Mouse (Mus musculus) kidney, postnatal 0 days (tissue): ENCODE results near the gene Sox5. TPM values are rescaled to one million over a fixed set of nuclear protein-coding genes. Genes with fewer than 3 reads are reported as not detected.
"Not testable (repeated sequence)": the region's sequence is repeated elsewhere in the genome, so short reads cannot be mapped to it uniquely, and the experiment has no call there.

Source experiments
- ATAC-seq: fragments of 200-750 bp; cut with Nextera tagmentation; replicated peaks from 2 replicates; pipeline ENCODE4 v1.8.0; 2017; ENCODE audit warnings: low read depth, moderate number of reproducible peaks, moderate TSS enrichment, moderate library complexity; ENCODE audit not compliant: low FRiP score
- DNase-seq: peaks from one replicate; pipeline ENCODE4 v3.0.0-alpha.2; 2016; ENCODE audit warnings: low spot score
- H3K27ac ChIP-seq: fragments of 300-500 bp; sonication (generic); 2 replicates; pipeline ENCODE4 v1.5.1; 2014; ENCODE audit warnings: mild to moderate bottlenecking
- H3K27me3 ChIP-seq: fragments of 300-500 bp; sonication (generic); 2 replicates; pipeline ENCODE4 v1.6.1; 2014; ENCODE audit warnings: low read length, mixed read lengths; ENCODE audit not compliant: insufficient read depth
- H3K36me3 ChIP-seq: fragments of 300-500 bp; sonication (generic); 2 replicates; pipeline ENCODE4 v1.6.1; 2014; ENCODE audit warnings: low read length, mixed read lengths; ENCODE audit not compliant: insufficient read depth
- H3K4me1 ChIP-seq: fragments of 300-500 bp; sonication (generic); replicated peaks from 2 replicates; pipeline ENCODE4 v1.6.1; 2014; ENCODE audit warnings: antibody characterized with exemption, low read length, mixed read lengths; ENCODE audit not compliant: insufficient read depth
- H3K4me2 ChIP-seq: fragments of 300-500 bp; sonication (generic); 2 replicates; pipeline ENCODE4 v1.6.1; 2014; ENCODE audit warnings: mild to moderate bottlenecking, low read length, moderate library complexity, mixed read lengths
- H3K4me3 ChIP-seq: fragments of 300-500 bp; sonication (generic); replicated peaks from 2 replicates; pipeline ENCODE4 v1.5.1; 2014; ENCODE audit warnings: low read depth, low read length
- H3K9ac ChIP-seq: fragments of 300-500 bp; sonication (generic); 2 replicates; pipeline ENCODE4 v1.6.1; 2014; ENCODE audit warnings: low read depth, low read length
- H3K9me3 ChIP-seq: fragments of 300-500 bp; sonication (generic); replicated peaks from 2 replicates; pipeline ENCODE4 v1.6.1; 2016; ENCODE audit warnings: low read length, inconsistent platforms, mixed read lengths
- CTCF ChIP-seq: IDR thresholded peaks from 2 replicates; pipeline ENCODE4 v1.5.1; 2016; ENCODE audit warnings: antibody characterized with exemption, low read depth, mild to moderate bottlenecking, moderate library complexity
- WGBS: fragments of 180-500 bp; shearing (Covaris S2); extraction: QIAGEN DNeasy Blood & Tissue Kit; methylation state at CpG from one replicate; pipeline ENCODE4 v1.1.7; 2014; 5-methylcytosine and 5-hydroxymethylcytosine counted together
- polyA plus RNA-seq: library from polyadenylated mRNA; unstranded; fragments of >200 nt; fragmentation: Nextera tagmentation; extraction: Ambion mirVana; gene quantifications from 2 replicates; pipeline ENCODE4 v1.2.1, GENCODE M21; 2015

Gene Sox5
- polyA plus RNA-seq, 1 experiment from 2014 or later: 6.1 TPM

DNA sequence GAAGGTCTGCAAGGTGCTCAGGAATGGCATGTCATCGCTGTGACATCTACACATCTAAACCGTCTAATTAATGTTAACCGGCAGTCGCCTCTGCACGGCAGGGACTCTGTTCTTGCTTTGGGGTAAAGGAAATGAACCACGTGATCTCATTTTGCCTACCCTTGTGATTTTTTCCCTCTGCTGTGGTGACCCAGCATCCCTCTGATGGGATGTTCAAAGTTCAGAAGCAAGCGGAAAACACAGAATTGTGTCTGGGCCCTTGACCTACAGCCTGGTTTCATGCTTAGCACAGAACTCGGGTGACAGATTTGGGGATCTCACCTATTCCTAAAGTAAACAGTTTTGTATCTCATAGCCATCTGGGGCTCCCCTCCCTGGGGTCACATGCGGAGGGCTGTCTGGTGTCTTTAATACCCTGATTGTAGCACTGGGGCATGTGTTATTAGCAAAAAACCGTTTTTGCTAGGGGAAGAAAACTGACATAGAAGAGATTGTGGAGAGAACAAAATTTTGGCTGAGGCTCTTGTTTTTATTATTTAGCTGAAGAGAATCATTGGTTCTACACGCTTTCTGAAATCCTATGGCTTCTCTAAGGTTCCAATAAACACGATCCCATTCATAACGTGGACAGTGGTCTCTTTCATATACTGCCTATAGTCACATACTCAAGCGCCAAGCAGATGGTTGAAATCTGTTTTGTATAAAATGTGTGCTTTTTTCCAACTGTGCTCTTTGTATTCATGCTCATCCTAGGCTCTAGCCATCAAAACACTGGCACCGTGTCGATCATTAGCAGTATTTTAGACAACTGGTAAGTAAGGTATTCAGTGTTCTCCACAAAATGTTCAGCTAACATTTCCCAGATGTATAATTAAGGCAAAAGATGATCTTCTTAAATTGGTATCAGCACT lies 584.3 kb downstream of the Sox5 start:
- no peak overlapping the region for H3K4me2 ChIP-seq
- H3K4me1 ChIP-seq: no peaks in the 10 kb centered on the region
- no peak overlapping the region for H3K4me3 ChIP-seq
- WGBS: 84% methylated on average over 16 of the region's 16 CpGs
- DNase-seq (no peak), ATAC-seq (no peak)
- TF ChIP-seq CTCF: no peak
- H3K9ac ChIP-seq: no peak overlapping the region
- H3K27ac ChIP-seq: no peak overlapping the region
- H3K27me3 ChIP-seq: no peaks in the 10 kb centered on the region
- H3K9me3 ChIP-seq: no peaks in the 10 kb centered on the region
- H3K36me3 ChIP-seq: no peaks in the 10 kb centered on the region

DNA sequence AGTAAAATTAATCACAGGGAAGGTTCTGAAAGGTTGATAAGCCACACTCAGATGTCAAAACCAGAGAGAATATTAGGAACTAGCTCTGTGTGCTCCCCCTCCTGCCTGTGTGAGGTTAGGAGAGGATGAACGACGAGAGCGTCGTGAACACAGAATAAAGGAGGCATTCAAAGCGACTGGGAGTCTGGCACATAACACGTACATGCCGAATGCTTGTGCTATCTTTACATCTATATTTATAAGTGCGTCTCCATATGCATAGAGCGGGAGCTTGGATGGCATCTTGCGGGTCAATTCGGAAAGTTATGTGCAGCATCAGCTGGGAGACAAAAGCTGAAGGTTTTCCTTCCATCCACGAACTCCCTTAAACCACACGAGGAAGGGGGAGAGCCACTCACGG lies 585.8 kb downstream of the Sox5 start:
- Histone ChIP-seq H3K27me3 (no peaks in the 10 kb centered on the region), H3K4me1 (no peaks in the 10 kb centered on the region), H3K9me3 (no peaks in the 10 kb centered on the region), H3K36me3 (no peaks in the 10 kb centered on the region), H3K4me2 (no peak overlapping the region), H3K9ac (no peak overlapping the region), H3K27ac (no peak overlapping the region), H3K4me3 (no peak overlapping the region)
- 88% methylated on average over 14 of the region's 14 CpGs for WGBS
- no peak for TF ChIP-seq CTCF
- no peak for ATAC-seq
- no peak for DNase-seq

DNA sequence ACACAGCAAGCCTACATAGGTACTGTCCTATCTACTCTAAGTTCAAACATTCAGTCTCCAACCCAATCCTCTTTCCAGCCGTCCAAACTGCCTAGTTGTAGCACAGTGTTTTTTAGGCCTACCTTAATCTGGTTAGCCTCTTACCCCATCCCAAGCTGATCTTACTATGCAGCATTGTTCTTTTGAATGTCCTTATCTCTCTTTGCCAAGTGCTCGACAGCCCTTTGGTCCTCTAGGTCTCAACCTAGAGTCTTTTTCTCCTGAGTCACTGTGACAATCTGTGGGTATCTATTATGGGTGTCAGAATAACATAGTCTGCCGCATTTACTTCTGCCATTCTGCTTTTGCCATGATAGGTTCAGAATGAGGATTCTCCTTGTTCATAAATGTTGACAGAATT lies 598.7 kb downstream of the Sox5 start:
- no peaks in the 10 kb centered on the region for H3K27me3 ChIP-seq
- H3K9ac ChIP-seq: no peak overlapping the region
- no peak for ATAC-seq
- no peak for DNase-seq
- 93% methylated on average over 3 of the region's 3 CpGs for WGBS
- H3K9me3 ChIP-seq: no peaks in the 10 kb centered on the region
- no peak overlapping the region for H3K27ac ChIP-seq
- no peak overlapping the region for H3K4me2 ChIP-seq
- TF ChIP-seq CTCF: no peak
- H3K4me3 ChIP-seq: no peak overlapping the region
- H3K36me3 ChIP-seq: no peaks in the 10 kb centered on the region
- H3K4me1 ChIP-seq: no peaks in the 10 kb centered on the region

DNA sequence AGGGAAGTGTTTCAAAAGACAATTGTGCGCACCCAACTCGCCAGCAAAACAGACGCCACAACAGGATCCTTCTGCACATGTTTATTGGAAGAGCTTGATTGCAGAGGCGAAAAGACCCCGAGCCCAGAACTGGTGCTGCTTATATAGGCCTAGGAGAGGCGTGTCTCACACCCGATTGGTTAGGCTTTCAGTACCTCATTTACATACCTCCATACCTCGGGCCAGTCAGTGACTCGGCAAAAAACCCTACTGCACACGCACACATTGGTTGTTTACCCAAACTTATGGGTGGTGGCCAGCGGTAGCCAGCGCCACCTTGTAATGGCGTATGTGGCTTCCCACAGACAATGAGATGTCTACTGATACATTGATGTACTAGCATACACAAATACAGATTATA lies 599.3 kb downstream of the Sox5 start:
- not testable (repeated sequence) for H3K36me3 ChIP-seq, H3K4me3 ChIP-seq, ATAC-seq, H3K4me1 ChIP-seq, H3K27me3 ChIP-seq, H3K9me3 ChIP-seq, H3K27ac ChIP-seq, H3K4me2 ChIP-seq, H3K9ac ChIP-seq, DNase-seq
- 97% methylated on average over 13 of the region's 13 CpGs for WGBS

DNA sequence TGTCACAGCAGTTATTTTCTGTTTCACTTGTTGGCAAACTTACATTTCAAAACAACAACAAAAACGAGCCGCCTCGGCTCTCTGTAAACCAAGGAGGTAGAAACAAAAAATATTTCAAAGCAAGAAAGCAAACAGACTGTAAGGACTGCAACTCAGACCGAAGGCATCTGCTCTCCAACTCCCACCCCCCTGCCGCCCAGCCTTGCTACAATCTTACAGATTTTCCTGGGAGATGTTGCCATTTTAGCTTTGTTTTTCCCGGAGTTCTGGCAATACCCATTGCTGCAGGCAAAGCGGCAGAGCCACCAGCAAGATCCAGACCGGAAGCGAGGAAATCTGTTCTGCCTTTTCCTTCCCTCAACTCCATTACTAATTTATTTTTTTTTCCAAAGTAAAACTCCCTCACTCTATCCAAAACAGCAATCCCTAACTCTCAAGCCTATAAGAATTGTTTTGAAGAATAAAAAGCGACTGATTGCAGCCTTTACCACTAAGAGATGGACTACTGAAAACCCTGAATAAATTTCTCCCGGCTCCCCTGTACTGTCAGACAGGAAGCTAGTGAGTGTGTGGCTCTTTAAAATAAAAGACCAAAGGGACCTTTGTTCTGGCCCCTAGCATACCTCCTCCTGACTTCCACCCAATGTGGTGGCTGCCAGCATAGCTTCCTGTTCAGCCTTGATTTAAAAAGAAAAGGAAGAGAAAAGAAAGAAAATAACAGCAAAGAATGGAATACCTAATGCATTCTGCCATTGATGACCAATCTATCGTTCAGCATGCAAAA lies 600.5 kb downstream of the Sox5 start:
- Histone ChIP-seq H3K9ac (peak overlapping the region; percentile 46; the same call in 1 of the 2 replicates), H3K36me3 (no peaks in the 10 kb centered on the region), H3K27ac (peak overlapping the region; percentile 75), H3K4me2 (peak overlapping the region; percentile 51), H3K4me1 (no peaks in the 10 kb centered on the region), H3K4me3 (peak overlapping the region; percentile 26; the same call in 1 of the 2 replicates), H3K27me3 (no peaks in the 10 kb centered on the region), H3K9me3 (no peaks in the 10 kb centered on the region)
- no peak for TF ChIP-seq CTCF
- ATAC-seq: no peak
- DNase-seq: peak; percentile 56
- 41% methylated on average over 12 of the region's 12 CpGs for WGBS

DNA sequence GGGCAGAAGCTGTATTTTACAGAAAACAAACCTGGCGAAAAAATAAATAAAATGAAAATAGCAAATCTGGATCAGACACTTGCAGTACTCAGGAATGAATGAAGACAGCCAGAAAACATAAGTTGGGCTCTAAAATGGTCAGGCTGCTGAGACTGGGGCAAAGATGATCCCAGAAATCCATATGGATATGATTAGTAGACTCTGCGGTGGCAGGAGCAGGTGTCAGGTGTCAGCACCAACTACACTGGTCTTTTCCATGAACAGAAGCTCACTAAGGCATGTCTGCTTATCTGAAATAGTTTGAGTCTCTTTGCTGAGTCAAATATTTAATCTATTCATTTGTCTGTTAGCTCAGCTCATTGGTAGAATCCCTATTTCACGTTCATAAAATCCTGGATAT lies 602.7 kb downstream of the Sox5 start:
- DNase-seq: no peak
- H3K36me3 ChIP-seq: no peaks in the 10 kb centered on the region
- no peaks in the 10 kb centered on the region for H3K9me3 ChIP-seq
- H3K4me2 ChIP-seq: no peak overlapping the region
- no peaks in the 10 kb centered on the region for H3K4me1 ChIP-seq
- H3K9ac ChIP-seq: no peak overlapping the region
- TF ChIP-seq CTCF: no peak
- 80% methylated on average over 3 of the region's 3 CpGs for WGBS
- no peak overlapping the region for H3K27ac ChIP-seq
- H3K4me3 ChIP-seq: no peak overlapping the region
- H3K27me3 ChIP-seq: no peaks in the 10 kb centered on the region
- ATAC-seq: no peak
